Mouse (Mus musculus): ENCODE results near the gene Ier3.
"Not testable (repeated sequence)": the region's sequence is repeated elsewhere in the genome, so short reads cannot be mapped to it uniquely, and the experiment has no call there.

The Ier3 gene

DNA sequence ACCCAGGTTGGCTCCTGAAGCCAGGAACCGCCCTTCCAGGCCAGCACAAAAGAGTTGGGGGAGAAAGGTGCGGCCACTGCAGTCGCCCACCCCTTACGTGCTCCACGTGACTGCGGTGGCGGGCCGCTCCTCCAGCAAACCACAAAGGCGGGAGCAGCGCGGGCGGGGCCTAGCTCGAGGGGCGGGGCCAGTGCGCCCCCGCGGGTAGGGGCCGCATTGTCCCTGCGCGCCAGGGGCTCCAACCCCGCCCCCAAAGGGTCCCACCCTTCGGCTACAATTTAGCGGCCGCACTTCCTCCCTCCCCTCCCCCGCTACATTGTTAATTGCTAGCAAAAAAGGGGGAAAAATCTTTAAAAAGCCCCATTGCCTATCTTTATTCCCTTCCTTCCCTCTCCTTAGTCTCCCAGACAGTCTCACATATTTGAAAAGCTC, 15.5 kb downstream of the Ier3 start:
- DNase-seq: peak; percentile 77

DNA sequence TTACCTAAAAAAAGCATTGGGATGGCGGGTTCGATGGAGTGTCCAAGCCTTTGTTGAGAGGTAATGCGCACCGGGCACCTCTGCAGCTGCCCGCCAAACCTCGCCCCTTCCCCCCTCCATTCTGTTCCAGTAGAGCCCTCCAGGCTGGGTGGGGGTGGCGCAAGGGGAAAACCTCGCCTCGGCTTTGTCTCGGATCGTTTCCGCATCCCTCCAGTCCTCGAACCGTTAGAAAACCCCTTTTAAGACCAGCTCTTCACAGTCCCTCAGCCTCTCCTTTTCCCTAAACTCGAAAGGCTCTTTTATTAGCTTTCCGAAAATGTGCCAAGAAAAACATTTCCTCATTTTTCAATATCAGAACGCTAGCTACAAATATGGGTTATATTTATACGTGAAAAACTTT, 16.0 kb downstream of the Ier3 start:
- peak; percentile 56 for DNase-seq

DNA sequence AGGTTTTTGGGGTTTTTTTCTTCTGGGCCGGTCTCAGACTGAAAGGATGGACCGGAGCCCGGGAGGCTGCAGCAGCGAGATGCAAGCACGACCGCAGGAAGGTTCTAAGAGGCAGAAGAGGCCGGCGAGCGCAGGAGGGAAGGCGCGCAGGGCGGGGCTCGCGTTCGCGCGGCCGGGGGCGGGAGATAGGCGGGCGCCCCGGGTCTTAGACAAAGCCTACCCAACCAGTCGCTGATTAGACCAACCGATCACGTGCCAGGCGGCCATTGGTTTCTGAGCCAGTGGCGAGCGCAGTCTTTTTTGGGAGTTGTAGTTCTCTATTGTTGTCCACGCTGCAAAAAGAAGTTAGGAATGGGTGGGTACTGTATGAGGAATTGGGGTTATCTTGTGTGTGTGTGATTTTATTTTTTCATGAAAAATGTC, 16.6 kb downstream of the Ier3 start, which contains the start of gene Tubb5:
Tubb5 (minus strand) TSS at position 185 of the 423 bp plus-strand sequence.
- DNase-seq: peak; percentile 95

DNA sequence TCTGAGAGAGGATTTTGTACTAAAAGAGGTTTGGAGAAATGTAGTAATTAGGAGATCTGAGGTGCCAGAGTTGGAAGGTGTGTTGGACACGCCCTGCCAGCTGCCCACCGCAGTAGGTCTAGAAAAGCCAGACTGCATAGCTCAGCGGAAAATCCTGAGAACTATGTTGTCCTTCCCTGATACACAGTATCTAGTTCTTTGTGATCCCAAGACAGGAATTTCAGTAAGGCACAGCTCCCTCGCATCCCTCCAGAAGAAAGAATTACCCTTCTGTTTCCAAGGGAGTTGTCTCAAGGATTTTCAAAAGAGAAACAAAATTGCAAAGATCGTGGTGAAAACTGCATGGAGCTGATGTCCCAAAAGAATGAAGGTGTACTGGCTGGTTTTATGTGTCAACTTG, 17.1 kb downstream of the Ier3 start:
- no peak for DNase-seq

DNA sequence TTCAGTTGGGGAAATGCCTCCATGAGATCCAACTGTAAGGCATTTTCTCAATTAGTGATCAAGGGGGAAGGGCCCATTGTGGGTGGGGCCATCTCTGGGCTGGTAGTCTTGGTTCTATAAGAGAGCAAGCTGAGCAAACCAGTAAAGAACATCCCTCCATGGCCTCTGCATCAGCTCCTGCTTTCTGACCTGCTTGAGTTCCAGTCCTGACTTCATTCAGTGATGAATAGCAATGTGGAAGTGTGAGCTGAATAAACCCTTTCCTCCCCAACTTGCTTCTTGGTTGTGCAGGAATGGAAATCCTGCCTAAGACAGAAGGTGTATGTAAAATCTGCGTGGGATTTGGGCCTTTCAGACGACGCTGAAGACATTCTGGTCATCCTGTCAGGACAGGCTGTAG, 17.5 kb downstream of the Ier3 start:
- DNase-seq: not testable (repeated sequence)

DNA sequence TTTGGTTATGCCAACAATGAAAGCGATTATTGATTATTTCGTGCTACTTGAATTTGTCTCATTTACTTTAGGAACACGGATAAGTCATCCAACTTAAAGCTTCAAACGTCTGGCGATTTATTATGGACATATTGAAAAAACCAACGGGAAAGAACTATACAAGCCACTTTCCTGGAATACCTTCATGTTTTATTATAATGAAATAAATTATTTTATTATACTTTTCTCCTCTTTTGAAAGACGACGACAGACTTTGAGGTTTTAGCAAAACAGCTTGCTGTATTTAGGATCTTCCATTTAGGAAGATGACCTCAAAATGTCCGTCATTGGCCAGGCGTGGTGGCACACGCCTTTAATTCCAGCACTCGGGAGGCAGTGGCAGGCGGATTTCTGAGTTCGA, 19.1 kb downstream of the Ier3 start:
- DNase-seq: no peak

DNA sequence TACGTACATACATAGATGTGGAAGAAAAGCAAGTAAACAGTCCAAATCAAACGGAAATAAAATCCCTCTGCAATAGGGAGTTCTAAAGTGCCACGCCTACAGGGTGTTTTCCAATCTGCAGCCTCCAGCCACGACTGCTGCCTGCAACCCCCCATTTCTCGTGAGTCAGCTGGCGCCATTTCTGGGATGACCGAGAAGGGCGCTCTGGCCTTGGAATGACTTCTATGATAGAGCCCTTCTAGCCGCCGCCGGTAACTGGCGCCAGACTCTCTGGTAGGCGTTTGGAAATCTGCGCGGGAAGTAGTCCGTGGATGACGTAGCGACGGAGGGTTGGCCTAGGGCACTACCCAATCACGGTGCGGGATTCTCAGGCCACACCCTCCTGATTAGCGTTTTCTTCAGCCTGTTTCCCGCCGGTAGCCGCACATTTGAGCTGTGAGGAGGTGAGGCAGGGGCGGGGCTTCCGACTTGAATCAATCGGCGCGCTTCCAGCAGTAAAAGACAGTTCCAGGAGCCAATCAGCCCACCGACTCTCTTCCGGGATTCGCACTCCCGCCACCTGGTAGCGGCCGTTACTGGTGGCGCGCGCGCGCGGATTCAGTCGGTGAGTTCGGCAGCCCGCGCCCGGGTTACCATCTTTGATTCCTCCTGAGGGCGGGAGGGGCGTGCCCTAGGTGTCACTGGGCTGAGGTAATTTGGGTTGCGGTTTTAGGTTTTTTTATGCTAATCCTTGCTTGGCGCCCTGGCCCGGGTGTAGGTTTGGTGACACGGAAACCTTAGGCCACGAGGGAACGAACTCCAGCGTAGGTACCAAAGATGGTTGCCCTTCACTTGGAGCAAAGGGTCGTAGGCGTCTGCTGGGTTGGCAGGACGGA, 19.8 kb downstream of the Ier3 start, which contains the start of gene Mdc1:
Mdc1 (plus strand) TSS at position 440 of the 875 bp plus-strand sequence.
- DNase-seq: peak; percentile 99

DNA sequence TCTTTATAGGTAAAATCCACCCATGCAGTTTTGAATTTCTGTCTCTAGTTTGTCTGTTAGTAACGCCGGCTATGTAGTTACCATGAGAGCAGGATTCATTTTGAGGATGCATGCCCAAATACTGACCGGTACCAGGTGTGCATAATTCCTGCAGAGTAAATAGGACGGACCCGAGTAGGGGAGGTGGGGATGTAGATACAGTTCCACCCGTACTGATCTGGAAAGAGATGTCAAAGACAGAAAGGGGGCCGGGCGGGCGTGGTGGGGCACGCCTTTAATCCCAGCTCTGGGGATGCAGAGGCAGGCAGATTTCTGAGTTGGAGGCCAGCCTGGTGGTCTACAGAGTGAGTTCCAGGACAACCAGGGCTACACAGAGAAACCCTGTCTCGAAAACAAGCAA, 20.5 kb downstream of the Ier3 start:
- DNase-seq: no peak

DNA sequence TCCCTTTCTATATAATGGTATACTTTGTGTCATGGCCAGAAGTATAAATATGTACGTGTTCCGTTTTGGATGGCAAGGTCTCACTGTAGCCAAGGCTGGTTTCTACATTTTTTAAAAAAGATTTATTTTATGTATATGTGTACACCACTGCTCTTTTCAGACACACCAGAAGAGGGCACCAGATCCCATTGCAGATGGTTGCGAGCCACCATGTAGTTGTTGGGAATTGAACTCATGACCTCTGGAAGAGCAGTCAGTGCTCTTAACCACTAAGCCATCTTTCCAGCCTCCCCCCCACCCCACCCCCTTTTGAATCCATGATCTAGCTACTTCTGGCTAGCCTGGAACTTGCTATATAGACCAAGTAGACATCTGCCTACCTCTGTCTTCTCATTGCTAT, 22.0 kb downstream of the Ier3 start:
- DNase-seq: no peak

DNA sequence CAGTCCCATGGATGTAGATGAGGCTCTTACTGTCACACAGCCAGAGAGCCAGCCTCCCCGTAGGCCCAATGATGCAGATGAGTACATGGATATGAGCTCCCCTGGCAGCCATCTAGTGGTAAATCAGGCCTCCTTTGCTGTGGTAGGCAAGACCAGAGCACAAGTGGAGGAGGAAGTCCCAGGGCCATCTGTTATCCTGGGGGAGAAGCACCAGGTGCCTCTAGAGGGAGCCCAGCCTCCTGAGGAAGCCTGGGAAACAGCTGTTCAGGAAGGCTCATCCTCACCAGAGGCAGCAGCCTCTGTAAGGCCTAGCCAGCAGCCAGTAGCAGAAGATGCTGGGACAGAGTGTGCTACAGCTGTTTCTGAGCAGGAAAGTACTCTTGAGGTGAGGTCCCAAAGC, 26.6 kb downstream of the Ier3 start:
- no peak for DNase-seq

DNA sequence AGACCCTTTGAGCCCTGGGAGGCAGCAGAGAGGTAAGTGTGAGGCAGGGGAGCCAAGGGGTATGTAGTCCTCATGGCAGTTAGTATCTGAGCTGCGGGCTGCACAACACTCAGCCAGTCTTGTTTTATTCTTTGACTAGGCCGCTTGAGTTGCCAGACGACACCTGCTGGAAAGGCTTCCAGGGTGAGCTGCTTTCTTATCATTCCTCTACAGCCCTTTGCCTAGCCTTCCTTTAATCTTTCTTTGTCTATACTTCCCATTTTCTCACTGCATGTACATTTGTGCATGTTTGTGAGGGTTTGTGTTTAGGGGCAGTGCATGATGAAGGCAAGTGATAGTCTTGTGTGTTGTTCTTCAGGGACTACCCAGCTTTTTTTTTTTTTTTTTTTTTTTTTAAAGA, 29.5 kb downstream of the Ier3 start:
- no peak for DNase-seq

DNA sequence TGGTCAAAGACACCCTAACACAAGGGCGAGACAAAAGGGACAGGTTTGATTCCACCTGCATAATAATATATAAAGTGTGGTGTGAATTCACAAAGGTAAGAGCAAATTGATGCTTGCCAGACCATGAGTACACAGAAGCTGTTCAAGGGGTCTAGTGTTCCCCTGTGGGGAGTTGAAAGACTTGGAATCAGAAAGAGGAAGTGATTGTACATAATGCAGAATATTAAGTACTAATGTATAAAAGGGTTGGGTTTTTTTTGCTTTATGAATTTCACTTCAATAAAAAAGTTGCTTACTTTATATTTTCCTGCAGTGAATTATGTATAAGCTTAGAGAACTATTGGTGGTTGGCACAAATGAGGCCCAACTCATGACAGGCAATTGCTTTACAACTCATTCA, 37.9 kb downstream of the Ier3 start:
- no peak for DNase-seq

DNA sequence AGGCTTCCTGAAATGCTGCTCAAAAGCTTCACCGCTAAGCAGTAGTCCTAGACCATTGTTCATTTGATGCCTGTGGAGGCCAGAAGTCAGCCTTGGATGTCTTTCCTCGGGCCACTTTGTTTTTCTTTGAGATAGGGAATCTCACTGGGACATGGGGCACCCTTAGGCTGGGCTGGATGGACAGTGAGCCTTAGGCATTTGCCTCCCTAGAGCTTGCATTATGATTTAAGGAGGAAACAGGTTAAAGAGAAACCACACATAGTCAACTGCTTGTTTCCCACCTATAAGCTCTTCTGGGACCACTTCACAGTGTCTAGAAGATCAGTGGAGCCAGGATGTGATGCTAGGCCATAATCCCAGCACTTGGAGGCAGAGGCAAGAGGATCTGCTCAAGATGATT, 38.4 kb downstream of the Ier3 start:
- DNase-seq: no peak

DNA sequence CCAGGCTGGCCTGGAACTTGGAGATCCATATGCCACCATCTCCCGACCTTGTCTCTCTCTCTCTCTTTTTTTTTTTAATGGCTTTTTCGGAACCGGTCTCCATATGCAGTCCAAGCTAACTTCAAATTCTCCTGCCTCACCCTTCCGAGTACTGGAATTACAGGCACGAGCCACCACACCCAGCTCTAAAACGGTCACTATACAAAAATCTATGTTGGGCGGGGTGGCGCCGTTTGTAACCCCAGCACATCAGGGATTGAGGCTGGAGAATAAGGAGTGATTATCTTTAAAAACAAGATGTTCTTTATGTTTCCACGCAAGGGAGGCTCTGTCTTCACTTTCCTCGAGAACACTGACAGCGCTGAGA, 39.3 kb downstream of the Ier3 start:
- DNase-seq: no peak

DNA sequence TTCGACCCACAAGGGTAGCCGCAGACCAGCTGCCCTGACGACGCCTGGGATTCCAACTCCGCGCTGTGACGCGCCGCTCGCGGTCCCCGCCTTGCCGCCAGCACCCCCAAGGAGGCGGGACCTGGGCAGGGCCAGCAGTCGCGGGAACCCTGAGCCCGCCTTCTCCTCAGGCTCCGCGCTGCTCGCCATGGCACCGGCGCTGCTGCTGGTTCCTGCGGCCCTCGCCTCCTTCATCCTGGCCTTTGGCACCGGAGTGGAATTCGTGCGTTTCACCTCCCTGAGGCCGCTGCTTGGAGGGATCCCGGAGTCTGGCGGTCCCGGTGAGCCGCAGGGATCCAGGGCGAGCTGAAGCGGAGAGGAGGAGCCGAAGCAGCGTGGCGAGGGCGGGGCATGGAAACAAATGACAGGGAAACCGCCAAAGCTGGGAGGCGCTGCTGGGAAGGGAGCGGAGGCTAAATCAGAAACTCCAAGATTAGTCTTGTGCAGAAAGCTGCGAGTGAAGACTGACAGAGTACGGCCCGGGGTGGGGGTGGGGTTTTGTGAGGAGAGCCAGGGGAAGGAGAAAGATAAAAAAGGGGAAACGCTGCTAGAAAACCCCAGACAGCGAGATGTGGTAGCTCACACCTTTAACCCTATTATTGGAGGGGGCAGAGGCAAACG, 39.8 kb downstream of the Ier3 start, which contains the start of gene Nrm:
Nrm (plus strand) TSS at position 121 of the 660 bp plus-strand sequence.
- peak; percentile 87 for DNase-seq

DNA sequence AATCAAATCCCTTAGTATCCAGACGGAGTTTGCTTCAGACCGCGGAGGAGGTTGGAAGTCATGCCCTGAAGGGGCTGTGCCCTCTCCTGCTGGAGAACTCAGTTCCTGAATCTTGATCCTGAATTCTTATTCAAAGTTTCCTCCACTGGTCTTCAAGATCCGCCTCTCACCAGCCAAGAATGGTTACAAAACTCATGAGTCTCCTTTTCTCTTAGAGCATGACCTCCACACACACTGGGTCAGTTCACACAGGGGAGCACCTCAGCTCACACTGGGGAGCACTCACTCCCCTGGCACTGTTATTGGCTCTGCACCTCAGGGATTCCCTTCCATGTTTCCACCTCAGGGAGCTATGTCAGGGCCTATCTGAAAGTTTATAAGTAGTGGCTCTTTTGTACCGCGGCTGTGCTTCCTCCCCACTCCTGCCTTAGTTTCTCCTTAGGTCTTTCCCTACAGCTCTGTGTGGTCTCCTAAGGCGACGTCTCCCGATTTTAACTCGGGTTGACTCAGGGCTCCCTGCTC, 43.4 kb downstream of the Ier3 start:
- no peak for DNase-seq

DNA sequence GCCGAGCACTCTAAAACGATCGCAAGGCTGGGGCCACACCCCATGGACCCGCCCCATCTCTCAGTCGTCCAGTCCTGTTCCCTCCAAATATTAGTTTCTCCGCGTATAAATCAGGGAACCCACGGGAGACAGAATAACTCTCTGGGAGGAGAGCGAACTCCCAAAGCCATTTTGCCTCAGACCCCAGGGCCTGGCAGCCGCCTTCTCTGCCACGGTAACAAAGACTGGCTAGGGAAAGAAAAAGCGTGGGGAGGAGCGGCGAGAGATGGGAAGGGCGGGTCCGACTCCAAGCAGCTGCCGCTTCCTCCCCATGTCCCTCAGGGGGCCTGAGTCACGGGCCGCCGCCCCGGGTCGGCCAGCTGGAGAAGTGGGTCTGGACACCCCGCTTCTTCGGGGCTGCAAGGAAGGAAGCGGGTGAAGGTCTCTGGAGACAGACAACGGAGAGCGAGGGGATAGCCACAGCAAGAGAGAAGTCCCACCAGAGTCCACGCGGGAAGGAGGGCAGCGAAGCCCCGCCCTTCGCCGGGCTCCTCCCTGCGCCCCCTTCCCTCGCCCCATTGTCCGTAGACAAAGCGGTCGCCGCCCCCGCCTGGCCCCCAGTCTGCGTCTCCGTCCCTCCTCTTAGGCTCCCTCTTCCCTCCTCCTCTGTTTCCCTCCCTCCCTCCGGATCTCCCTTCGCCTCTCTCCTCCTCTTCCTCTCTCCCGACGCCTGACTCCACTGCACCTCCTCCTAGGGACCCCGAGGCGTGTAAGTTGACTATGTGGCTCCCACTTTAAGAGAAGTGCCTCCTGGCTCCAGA, 44.2 kb downstream of the Ier3 start, which contains the start of gene Ppp1r18:
Ppp1r18 (plus strand) TSS at position 113 of the 800 bp plus-strand sequence.
- no peak for DNase-seq

DNA sequence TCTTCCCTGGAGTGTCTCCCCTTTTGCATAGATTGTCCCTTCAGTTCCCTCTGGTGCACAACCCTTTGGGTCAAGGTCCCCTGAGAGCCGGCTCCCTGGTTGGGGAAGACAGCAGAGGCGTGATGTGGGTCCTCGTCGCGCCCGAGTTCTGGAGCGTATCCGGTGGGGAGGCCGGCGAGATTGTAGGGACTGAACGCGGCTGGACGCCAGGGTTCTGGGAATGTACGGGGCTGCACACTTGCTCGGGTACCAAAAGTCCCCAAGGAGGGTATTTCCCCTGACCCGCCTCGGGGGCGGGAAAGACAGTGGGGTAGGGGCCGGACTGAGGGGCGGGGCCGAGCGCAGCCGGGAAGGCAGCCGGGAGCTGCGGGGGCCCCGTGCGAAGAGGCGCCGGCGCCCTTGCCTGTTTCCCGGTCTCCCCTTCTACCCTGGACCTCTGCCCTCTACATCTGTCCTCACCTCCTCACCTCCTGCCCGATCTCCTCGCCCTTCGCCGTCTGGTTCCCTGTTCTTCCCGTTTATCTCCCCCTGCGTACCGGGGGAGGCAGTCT, 44.9 kb downstream of the Ier3 start:
- DNase-seq: no peak

DNA sequence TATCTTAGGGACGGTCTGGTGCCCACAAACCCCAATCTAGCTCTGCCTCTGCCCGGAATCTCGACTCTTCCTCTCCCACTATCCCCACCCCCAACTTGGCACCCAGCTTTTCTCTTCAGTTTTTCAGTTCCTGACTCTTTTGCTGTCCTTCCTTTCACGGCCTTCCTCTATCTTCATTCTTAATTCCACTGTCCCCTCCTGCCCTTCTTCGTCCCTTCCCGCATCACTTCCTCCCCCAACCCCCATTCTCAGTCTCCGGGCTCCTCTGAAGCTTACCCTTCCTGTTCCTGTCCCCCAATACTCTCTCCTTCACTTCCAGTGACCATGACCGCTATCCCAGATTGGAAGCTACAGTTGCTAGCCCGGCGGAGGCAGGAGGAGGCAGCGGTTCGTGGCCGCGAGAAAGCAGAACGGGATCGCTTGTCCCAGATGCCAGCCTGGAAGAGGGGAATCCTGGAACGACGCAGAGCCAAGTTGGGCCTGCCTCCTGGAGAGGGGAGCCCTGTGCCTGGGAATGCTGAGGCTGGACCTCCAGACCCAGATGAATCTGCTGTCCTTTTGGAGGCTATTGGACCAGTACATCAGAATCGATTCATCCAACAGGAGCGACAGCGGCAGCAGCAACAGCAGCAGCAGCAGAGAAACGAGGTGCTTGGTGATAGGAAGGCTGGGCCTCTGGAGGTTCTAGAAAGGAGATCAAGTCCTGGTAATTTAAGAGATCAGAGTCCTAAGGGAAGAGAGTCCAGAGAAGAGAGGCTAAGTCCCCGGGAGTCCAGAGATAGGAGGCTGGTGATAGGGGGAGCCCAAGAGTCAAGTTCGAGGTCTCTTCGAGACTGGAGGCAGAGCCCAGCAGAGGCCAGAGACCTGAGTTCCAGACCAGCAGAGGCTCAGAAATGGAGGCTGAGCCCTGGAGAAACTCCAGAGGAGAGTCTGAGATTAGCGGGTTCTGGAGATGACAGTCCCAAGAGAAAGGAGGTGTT, 45.7 kb downstream of the Ier3 start:
- DNase-seq: no peak

DNA sequence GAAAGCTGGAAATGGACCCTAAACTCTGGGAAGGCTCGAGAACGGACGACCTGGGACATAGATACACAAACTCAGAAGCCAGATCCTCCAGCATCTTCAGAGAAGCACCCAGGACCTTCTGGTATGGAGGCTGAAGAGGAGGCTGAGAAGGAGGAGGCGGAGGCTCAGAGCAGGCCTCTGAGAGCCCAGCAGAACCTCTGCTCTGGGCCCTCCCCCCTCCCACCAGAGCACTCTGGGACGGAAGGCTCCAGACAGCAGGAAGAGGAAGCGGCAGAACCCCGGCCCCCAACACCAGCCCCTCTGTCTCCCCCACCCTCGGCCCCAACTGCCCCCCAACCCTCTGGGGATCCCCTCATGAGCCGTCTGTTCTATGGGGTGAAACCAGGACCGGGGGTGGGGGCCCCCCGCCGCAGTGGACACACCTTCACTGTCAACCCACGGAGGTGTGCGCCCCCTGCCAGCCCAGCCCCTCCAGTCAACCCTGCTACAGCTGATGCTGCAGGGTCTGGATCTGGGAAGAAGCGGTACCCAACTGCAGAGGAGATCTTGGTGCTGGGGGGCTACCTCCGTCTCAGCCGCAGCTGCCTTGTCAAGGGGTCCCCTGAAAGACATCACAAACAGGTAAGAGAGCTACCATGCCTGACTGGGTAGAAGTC, 46.8 kb downstream of the Ier3 start:
- no peak for DNase-seq

DNA sequence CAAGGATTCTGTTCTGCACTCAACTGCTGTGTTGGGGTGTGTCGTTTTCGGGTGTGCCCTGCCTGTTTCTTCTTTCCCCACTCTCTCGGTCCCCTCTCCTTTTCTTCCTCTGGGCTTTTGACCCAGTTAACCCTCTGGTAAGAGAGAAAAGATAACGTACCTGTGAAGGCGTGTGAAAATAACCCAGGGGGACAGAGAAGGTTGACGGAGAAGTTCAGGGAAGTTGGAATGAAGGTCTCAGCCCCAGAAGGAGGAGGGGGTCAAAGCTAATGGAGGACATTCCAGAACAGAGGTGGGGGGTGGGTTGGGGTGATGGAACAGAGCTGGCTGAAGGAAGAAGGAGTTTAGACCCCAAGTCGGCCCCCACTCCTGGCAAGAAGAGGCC, 47.5 kb downstream of the Ier3 start:
- DNase-seq: no peak
